Mouse (Mus musculus): ENCODE measurements around the gene Ptprm.

Ptprm gene

GRCm38 (mm10) chr17:66733541-66733940 lies 620.7 kb downstream of the Ptprm start:
- DNase-seq (ENCODE audit: low read depth, low spot score): no peak

GRCm38 (mm10) chr17:66729979-66730378 lies 624.3 kb downstream of the Ptprm start:
- no peak for DNase-seq (ENCODE audit: low read depth, low spot score)

DNA sequence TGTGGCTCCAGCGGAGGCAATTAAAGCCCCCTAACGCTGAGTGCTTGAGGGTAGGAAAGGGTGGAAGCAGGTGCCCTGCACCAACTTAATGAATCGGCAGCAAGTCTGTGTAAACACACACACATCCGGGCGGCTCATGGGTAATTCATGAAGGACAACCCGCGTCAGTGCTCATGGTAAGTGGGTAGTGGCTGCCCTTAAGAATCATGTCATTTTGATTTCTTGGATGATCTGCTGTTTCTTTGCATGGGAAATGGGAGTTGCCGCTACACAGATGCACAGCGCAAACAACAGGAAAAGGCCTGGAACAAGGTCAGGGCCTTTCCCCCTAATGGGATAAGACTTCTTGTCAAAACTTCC lies 633.3 kb downstream of the Ptprm start:
- no peak for DNase-seq (ENCODE audit: low read depth, low spot score)

DNA sequence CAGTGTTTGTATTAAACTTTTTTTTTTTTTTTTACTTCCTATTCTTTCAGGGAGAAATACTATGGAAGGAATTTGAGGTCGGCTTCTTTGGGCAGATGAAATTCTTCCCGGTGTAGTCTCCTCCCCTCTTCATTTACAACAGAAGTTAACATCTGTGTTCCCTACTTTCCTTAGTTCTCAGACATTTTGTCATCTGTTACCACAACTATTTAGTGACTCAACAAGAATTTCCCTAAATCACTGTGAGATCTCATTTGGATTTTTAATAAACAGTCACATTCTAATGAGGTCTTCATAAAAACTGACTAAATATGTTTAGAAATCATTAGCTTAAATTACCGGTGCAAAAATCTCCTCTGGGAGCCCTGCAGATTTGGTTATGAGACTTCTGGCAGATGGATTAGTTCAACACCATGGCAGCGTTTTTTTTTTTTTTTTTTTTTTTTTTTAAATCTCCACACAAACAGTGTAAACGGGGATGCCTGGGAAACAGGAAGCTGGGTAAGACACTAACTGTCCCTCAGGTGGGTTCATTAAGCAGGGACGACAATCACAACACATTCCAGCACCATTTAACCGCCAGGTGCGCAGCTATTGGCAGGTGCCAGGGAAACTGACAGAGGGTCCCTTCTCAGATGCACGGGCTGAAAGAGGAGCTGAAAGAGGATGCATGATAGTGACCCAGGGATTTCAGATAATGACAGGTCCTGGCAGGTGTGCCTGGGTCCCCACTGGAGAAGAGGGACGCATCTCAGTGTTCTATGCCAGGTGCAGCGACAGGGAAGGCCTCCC lies 633.9 kb downstream of the Ptprm start:
- DNase-seq (ENCODE audit: low read depth, low spot score): no peak

DNA sequence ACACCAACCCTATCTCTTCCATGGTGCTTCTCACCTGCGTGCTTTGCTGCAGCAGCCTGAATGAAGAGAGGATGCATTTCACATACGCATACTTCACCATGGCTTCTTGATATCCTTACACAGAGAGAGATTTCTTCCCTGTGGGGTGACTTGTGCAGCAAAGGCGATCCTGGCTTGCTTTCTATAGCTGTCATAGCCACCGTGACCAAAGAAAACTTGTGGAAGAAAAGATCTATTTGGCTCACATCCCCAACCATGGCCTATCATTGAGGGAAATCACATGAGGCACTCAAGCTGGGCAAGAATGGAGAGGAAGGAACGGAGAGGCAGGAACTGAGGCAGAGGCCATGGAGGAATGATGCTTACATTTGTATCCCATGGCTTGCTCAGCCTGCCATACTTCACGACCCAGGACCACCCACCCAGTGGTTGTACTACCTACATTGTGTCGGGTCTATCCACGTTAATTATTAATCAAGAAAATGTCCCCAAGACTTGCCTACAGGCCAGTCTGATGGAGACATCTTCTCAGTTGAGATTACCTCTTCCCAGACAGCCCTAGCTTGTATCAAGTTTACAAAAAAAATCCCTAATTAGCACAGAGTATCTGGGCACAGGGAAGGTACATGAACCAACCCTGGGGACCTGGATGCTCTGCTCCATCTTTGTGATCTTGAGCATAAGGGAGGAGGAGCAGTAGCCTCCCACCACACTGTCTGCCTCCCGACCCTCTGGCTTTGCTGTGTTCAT lies 641.6 kb downstream of the Ptprm start:
- DNase-seq (ENCODE audit: low read depth, low spot score): no peak

GRCm38 (mm10) chr17:66711221-66712016 lies 642.8 kb downstream of the Ptprm start:
- DNase-seq (ENCODE audit: low read depth, low spot score): no peak

- no peak for DNase-seq (ENCODE audit: low read depth, low spot score)
Measured at GRCm38 (mm10) chr17:66710568-66710967, 643.7 kb downstream of the Ptprm start.

DNA sequence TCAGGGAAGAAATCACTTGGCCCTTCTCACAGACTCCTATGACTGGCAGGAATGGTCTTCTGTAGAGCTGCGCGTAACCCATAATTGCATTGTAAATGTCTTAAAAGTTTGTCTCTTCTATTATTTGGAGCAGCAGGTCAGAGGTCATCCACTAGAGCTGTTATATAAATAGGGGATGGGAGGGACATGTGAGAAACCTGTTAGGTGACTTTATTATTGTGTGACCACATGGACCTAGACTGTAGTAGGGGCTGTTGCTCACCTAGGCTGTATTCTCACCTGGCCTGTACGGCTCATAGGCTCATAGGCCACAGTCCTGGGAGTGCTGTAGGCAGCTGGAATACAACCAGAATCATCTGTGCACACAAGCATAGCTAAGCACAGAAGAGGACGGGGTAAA lies 645.5 kb downstream of the Ptprm start:
- no peak for DNase-seq (ENCODE audit: low read depth, low spot score)

DNA sequence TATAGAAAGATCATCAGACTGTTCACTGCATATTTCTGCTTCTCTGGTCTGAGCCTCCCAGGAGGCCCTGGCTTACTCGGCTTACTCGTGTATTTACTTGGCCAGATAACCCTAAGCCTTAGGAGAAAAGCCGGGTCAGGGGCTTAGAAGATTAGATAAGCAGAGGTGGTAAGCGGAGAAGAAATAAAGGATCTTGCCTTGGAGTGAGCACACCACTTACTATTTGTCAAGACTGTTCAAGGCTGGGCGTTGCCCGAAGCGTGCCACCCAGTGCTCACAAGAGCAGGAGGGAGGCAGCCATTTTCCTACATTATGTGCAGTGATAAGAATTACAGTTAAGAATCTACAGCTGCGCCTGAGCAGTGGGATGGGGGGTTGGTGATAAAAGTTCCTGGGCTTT lies 646.6 kb downstream of the Ptprm start:
- DNase-seq (ENCODE audit: low read depth, low spot score): no peak

DNA sequence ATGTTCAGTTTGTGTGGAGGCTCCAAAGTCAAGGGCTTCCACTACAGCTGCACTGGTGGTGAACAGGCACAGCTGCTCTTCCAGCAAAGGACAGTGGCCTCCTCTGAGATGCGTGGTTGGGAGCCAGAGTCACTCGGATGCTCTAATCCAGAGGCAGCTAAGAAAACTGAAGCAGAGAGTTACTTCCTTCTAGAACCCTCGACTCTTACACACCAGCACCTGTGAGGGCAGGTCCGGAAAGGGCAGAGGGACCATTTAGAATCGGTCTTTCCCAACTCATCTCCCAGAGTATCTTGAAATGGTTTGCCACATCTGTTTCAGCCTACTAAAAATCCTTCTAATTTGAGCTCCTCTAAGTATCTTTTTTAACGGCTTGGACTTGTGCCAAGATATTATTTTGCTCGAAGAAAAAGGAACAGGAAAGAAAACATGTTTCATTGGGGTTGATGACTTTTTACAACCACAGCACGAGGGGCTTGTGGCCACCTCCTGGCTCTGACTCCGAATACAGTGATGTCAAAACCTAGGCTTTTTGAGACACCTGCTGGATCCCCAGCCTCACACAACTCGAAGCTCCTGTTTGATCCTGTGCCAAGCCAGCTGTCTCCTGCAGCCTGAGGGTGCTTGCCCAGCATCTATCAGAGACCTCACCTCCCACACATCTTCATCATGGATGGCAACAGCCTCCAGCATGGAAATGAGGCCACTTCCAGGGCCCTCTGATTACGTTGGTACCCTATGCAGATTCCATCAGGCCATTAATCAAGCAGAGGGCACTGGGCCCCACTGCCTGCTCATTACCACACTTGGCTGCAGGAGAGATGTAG lies 652.7 kb downstream of the Ptprm start:
- no peak for DNase-seq (ENCODE audit: low read depth, low spot score)

- DNase-seq (ENCODE audit: low read depth, low spot score): no peak
Measured at GRCm38 (mm10) chr17:66699896-66700295, 654.4 kb downstream of the Ptprm start.

- no peak for DNase-seq (ENCODE audit: low read depth, low spot score)
Measured at GRCm38 (mm10) chr17:66697650-66698049, 656.6 kb downstream of the Ptprm start.

DNA sequence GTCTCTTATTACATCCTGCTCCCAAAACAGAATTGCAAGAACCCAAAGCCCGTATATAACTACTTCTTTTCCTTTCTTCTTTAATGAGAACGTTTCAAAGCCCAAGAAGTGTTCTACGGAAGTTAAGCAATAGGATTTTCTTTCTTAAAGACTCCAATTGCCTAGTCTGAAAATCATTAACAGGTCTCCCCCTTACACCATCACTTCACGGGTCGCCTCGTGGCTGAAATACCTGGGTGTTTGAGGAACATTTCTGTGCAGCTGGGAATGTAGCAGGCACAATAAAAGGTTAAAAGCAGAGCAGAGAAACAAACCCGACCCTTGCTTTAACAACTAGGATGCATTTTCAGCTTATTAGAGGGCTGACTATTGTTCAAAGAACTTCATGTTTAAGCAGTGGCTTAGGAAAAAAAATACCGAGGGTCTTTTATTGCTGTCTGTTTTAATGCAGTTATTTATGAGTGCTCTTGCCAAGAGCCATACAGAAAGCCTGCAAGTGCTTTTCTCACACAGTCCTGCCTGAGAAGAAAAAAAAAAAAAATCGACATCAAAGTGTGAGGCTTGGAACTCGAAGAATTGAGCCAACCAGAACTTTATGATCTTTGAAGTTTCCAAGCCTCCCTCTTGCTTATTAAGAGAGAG lies 657.6 kb downstream of the Ptprm start:
- no peak for DNase-seq (ENCODE audit: low read depth, low spot score)

DNA sequence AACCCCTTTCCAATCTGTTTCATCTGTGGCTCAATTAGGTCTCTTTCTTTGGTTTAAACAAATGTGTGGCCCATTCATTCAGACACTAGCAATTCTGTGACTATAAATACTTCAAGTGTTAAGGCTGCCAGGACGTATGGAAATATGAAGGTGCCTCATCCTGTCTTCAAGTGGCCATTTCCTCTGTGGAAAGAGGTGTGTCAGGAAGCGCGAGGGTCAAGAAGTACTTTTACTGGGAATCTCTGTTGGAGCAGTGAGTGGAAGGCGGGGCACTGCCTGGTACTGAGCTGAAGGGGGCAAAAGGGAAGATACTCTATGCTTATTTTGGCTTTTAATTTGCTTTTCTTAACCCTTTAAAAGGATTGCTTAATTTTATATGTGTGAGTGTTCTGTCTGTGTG lies 659.9 kb downstream of the Ptprm start:
- no peak for DNase-seq (ENCODE audit: low read depth, low spot score)

DNA sequence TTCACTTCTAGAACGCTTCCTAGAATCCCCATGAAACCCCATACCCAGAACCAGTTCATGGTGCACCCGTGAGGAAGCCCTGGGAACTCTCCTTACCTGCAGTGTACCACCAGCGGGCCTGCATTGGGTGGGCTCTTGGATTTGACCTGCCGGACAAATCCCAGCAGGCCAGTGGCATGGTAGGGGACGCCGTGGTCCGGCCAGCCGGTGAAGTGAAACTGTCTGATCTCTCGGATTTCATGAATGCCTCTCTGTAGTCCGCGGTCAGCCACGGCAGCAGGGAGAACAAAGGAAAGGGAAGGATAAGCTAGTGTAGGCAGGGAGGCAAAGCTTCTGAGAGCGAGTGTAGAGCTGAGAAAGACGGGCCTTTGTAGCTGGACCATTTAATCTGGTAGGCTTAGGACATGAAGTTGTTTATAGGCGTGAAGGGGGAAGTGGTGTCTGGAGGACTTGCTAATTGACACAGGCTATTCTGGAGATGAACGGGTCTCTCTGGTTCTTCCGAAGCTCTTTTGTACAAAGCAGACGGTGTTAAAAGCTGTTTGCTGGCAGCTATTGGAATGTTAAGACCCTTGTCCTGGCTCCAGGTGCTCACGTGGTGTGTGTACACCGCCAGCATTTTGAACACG lies 660.5 kb downstream of the Ptprm start:
- no peak for DNase-seq (ENCODE audit: low read depth, low spot score)

DNA sequence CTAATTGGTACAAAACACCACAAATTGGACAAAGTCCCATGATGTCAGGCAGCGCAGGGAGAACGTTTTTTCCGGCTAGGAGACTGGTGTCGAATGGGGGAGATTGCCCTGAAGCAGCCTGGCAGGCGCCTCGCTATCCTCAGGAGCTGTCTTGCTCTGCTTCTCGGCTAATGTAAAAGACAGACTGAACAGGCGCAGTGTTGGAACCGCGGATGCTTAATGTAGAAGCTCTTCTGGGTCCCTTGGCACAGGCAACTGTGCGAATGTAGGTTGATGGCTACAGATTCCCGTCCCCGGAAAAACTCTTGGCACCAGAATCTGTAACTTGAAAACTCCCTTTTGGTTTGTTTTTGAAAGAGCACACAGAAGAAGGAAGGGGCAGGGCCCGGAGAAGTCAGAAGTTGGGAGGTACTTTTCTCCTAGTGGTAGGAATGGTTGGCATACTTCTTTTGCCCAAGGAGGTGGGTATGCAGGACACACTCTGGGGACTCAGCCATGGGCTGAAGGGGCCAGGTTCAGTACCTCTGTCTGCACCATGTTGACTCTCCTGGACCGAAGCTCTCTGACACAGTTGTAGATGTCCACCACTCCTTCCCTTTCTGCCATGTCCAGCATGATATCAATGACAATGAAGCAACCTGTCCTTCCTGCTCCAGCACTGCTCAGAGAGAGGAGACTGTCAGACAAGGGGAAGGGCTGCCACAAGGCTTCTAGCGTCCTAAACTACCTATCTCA lies 661.1 kb downstream of the Ptprm start:
- no peak for DNase-seq (ENCODE audit: low read depth, low spot score)

DNA sequence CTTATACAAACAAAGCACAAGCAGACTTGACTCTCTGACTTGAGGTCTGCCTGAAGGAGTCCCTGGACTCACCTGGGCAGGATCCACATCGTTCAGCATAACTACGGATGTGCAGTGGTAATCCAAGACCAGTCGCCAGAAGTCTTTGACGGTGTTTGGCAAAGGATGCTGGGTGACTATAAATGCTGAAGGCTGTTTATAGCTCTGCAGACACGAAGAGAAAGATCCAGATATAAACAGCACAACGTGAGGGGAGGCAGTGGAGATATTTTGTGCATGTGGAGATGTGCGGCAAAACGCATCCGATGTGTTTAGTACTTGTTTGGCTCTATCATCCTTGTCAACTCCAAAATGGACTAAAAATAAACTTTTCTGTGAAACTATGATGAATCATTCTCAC lies 666.1 kb downstream of the Ptprm start:
- DNase-seq (ENCODE audit: low read depth, low spot score): no peak

DNA sequence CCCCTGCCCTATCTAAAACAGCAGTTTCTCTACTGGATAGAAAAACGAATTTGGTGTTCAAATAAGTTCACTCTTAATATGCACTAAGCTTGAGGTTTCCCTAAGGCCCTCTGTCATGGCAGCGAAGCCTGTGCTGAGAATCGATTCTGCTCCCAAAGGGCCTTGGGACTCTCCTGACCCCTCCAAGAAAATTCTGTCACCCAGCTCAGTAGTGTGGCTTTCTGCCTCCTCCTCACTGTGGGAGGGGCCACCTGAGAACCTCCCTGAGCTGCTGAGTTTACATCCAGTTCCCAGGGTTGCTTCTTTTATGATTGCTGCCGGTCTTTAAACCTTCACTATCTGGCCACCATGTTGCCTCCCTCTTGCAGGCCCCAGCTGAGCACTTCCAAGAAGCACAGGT lies 666.7 kb downstream of the Ptprm start:
- DNase-seq (ENCODE audit: low read depth, low spot score): no peak

DNA sequence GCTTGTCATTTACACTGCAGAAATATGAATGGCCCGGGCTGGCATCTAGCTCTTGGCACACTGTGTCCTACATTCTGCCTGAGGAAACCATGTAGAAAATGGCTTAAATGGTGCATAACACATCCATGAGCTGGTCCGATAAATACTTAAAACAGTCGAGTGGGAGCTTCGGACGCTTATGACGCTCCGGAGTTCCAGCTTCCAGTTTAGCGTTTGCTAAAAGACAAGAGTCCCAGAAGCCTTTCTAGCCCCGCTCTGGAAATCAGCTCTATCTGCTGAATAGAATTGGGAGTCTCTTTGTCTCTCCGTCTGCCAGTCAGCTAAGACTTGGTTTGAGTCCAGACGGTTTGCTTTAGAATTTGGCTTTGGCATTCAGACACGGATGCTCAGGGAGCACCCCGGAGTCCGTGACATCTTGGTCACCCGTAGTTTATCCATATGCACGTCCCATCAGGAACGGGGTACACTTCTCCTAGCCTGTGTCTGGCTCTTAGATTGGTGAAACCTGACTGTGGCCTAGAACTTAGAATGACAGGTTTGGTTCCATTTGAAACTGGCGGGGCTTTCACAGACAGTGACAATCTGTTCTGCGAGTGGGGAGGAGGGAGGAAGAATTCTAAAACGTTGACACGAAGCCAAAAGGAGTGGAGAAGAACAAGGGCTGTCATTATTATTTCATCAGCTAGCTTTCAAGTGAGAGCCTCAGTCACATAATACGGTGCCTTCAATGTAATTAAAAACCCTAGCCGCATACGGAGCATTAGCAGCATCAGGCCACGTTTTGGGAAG lies 667.4 kb downstream of the Ptprm start:
- no peak for DNase-seq (ENCODE audit: low read depth, low spot score)
